Mouse (Mus musculus) embryonic fibroblast, embryonic 13.5 days (primary cell): Measurements from ENCODE around the gene Mgrn1.

ENCODE experiments used
- CTCF ChIP-seq: IDR thresholded peaks from 2 replicates; pipeline ENCODE4 v1.5.1; 2011; ENCODE audit warnings: mild to moderate bottlenecking, control low read depth, low read length, moderate library complexity, borderline replicate concordance; ENCODE audit not compliant: insufficient read depth
- POLR2A ChIP-seq: IDR thresholded peaks from 2 replicates; pipeline ENCODE4 v1.6.1; 2011; ENCODE audit warnings: low read depth, mild to moderate bottlenecking, control low read depth, low read length, moderate library complexity

- TF ChIP-seq POLR2A (no peak), CTCF (no peak)
Measured at GRCm38 (mm10) chr16:4899711-4900110, 13.7 kb downstream of the Mgrn1 start.
